Mouse (Mus musculus): ENCODE measurements around the gene Mob4. TPM values are rescaled to one million over a fixed set of nuclear protein-coding genes. Genes with fewer than 3 reads are reported as not detected.

Gene Mob4
- polyA plus RNA-seq, 1 experiment = 20.8 TPM

DNA sequence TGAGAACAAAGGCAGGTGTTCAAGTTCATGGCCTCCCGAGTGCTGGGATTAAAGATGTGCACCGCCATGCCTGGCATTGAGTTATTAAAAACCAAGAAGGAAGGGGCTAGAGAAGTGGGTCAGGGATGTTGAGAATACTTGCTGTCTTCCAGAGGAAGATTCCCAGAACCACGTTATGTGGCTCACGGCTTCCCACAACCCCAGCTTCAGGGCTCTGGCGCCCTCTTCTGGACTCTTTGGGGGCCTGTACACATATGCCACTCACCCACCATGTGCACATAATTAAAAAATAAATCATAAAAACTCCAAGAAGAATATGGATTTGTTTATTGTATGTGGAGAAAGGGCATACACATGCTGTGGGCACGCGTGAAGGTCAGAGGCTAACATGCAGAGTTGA, 30.9 kb downstream of the Mob4 start:
- 75% methylated on average over 7 of the region's 7 CpGs for WGBS
- peak; percentile 58 for TF ChIP-seq CTCF (IDR thresholded peaks at IDR 0.05; ENCODE audit: control insufficient read depth, insufficient read depth, low read length)
- TF ChIP-seq POLR2A (IDR thresholded peaks at IDR 0.05; ENCODE audit: borderline replicate concordance, control insufficient read depth, low read depth, low read length) = no peak

DNA sequence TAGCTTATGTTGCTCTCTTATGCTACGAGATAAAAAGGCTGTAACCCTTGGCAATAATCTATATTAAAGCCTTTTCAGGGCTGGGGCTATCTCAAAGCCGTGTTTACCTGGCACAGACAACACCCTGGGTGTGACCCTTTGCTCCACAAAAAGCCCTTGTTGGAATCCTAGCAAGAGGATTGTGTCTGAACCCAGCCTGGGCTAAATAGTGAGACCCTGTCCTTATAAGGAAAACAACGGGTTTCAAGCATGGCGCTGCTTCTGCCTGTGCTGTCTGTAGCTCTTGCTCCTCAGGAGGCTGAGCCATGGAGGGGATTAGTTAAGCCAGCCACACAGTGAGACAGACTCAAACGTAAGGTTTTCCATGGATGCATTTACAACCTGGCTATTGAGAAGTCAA, 31.8 kb downstream of the Mob4 start:
- Histone ChIP-seq H3K27ac (ENCODE audit: control insufficient read depth, insufficient read depth, low read depth, low read length, poor library complexity) (no peak overlapping the region), H3K4me1 (ENCODE audit: control insufficient read depth, insufficient read depth, low read length) (no peaks in the 10 kb centered on the region), H3K4me3 (replicated peaks; ENCODE audit: control insufficient read depth, low read depth, low read length) (no peak overlapping the region)
- 74% methylated on average over 5 of the region's 5 CpGs for WGBS
- no peak for TF ChIP-seq POLR2A (IDR thresholded peaks at IDR 0.05; ENCODE audit: borderline replicate concordance, control insufficient read depth, low read depth, low read length)
- no peak for TF ChIP-seq CTCF (IDR thresholded peaks at IDR 0.05; ENCODE audit: control insufficient read depth, insufficient read depth, low read length)

More for the DNA sequence above, 30.9 kb downstream of the Mob4 start:
- no peak overlapping the region for H3K4me3 ChIP-seq (replicated peaks; ENCODE audit: control insufficient read depth, low read depth, low read length)
- H3K4me1 ChIP-seq (ENCODE audit: control insufficient read depth, insufficient read depth, low read length) = no peaks in the 10 kb centered on the region
- H3K27ac ChIP-seq (ENCODE audit: control insufficient read depth, insufficient read depth, low read depth, low read length, poor library complexity) = no peak overlapping the region

DNA sequence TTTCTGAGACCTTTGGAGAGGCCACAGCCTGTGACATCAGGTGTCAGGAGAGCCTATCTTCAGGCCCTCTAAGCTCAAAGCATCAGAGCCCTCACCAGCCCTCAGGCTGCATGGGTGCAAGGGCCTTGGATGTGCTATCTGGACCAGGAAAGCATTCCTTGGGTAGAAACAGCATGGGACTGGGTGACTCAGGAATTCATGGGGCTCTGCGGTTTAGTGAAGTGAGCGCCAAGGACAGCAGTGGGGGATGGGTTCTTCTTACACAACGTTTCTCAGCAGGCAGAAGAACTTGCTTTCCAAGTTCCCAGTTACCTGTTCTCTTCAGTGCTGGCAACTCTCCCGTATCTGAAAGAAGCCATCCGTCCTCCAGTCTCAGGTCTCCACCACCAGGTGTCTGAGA, 33.0 kb downstream of the Mob4 start:
- no peak overlapping the region for H3K4me3 ChIP-seq (replicated peaks; ENCODE audit: control insufficient read depth, low read depth, low read length)
- no peaks in the 10 kb centered on the region for H3K4me1 ChIP-seq (ENCODE audit: control insufficient read depth, insufficient read depth, low read length)
- WGBS = 64% methylated on average over 5 of the region's 5 CpGs
- no peak for TF ChIP-seq POLR2A (IDR thresholded peaks at IDR 0.05; ENCODE audit: borderline replicate concordance, control insufficient read depth, low read depth, low read length)
- TF ChIP-seq CTCF (IDR thresholded peaks at IDR 0.05; ENCODE audit: control insufficient read depth, insufficient read depth, low read length) = no peak
- H3K27ac ChIP-seq (ENCODE audit: control insufficient read depth, insufficient read depth, low read depth, low read length, poor library complexity) = no peak overlapping the region

DNA sequence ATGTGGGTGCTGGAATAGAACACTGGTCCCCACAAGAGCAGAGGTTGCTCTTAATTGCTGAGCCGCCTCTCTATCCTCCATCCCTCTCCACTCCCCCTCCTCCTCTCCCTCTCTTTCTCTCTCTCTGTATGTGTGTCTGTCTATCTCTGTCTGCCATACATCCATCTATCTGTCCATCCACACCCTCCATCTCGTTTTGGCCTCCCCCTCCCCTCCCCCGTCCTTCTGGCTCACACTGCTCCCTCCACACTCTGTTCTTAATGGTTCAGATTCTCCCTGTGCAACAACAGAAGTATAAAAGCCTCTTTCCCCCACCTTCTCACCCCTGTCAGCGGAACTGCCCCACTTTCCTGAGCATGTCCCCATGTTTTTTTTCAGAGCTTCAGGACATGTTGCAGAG, 36.5 kb downstream of the Mob4 start:
- no peak overlapping the region for H3K4me3 ChIP-seq (replicated peaks; ENCODE audit: control insufficient read depth, low read depth, low read length)
- no peak overlapping the region for H3K27ac ChIP-seq (ENCODE audit: control insufficient read depth, insufficient read depth, low read depth, low read length, poor library complexity)
- no peak for TF ChIP-seq POLR2A (IDR thresholded peaks at IDR 0.05; ENCODE audit: borderline replicate concordance, control insufficient read depth, low read depth, low read length)
- no peak for TF ChIP-seq CTCF (IDR thresholded peaks at IDR 0.05; ENCODE audit: control insufficient read depth, insufficient read depth, low read length)
- no peaks in the 10 kb centered on the region for H3K4me1 ChIP-seq (ENCODE audit: control insufficient read depth, insufficient read depth, low read length)
- 70% methylated on average over 4 of the region's 4 CpGs for WGBS

DNA sequence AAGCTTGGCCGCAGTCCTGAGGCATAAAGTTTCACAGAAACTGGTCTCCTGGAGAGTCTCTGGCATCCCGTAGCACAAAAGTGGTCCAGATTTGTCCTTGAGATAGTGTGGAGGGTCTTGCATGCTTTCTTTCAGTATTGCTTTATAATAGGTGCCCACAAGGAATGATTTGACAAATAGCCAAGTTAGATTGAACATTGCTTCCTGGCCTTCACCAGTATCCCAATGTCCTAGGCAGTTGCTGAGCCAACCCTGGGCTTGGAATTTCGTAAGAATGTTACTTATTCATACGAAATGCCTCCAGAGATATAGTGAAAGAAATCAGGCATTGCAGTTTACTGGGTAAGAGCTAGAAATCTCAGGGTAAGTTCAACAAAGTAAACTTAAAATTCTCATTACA, 37.6 kb downstream of the Mob4 start:
- 88% methylated on average over 4 of the region's 4 CpGs for WGBS
- no peak for TF ChIP-seq POLR2A (IDR thresholded peaks at IDR 0.05; ENCODE audit: borderline replicate concordance, control insufficient read depth, low read depth, low read length)
- TF ChIP-seq CTCF (IDR thresholded peaks at IDR 0.05; ENCODE audit: control insufficient read depth, insufficient read depth, low read length) = no peak

DNA sequence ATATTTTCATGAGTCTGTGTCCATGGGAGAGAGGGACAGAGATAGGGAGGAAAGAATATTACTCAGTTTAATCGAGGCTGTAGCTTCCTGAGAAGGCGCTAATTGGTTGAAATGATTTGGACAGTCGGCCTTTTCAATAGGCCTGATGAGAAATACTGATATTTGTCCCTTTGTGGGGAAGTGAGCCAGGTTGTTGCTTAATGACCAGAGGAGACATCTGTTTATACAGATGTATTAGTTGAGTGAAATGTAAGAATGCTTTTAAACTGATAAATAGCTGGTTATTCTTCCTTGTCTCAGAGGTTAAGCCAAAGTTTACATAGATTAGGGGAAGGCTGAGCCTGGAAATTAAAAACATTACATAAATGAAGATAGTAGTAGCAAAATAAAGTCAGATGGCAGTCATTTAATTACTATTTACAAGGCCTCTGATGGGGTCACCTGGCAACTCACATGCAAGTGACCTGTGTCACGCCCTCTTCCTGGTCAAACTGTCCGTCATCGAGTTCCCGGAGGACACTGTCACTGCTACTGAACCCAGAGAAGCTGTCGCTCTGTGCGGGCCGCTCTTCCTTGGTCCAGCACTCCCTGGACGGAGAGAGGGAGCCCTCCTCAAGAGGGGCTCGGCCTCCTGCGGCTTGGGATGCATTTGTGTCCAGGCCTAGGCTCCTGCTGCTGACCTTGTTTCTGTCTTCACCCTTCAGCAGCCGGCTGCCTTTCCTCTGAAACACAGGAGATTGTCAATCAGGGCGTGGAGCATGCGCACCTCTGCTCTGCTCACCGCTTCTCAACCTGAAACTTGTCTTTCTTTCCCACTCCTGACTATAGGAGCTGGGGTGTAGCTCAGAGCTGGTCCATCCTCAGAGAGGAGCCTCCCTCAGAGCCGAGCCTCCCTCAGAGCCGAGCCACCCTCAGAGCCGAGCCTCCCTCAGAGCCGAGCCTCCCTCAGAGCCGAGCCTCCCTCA, 40.6 kb downstream of the Mob4 start:
- no peaks in the 10 kb centered on the region for H3K4me1 ChIP-seq (ENCODE audit: control insufficient read depth, insufficient read depth, low read length)
- WGBS = 79% methylated on average over 22 of the region's 22 CpGs
- TF ChIP-seq CTCF (IDR thresholded peaks at IDR 0.05; ENCODE audit: control insufficient read depth, insufficient read depth, low read length) (no peak), POLR2A (IDR thresholded peaks at IDR 0.05; ENCODE audit: borderline replicate concordance, control insufficient read depth, low read depth, low read length) (no peak)
- no peak overlapping the region for H3K27ac ChIP-seq (ENCODE audit: control insufficient read depth, insufficient read depth, low read depth, low read length, poor library complexity)
- H3K4me3 ChIP-seq (replicated peaks; ENCODE audit: control insufficient read depth, low read depth, low read length) = no peak overlapping the region

More for the DNA sequence above, 37.6 kb downstream of the Mob4 start:
- Histone ChIP-seq H3K4me3 (replicated peaks; ENCODE audit: control insufficient read depth, low read depth, low read length) (no peak overlapping the region), H3K4me1 (ENCODE audit: control insufficient read depth, insufficient read depth, low read length) (no peaks in the 10 kb centered on the region), H3K27ac (ENCODE audit: control insufficient read depth, insufficient read depth, low read depth, low read length, poor library complexity) (no peak overlapping the region)

DNA sequence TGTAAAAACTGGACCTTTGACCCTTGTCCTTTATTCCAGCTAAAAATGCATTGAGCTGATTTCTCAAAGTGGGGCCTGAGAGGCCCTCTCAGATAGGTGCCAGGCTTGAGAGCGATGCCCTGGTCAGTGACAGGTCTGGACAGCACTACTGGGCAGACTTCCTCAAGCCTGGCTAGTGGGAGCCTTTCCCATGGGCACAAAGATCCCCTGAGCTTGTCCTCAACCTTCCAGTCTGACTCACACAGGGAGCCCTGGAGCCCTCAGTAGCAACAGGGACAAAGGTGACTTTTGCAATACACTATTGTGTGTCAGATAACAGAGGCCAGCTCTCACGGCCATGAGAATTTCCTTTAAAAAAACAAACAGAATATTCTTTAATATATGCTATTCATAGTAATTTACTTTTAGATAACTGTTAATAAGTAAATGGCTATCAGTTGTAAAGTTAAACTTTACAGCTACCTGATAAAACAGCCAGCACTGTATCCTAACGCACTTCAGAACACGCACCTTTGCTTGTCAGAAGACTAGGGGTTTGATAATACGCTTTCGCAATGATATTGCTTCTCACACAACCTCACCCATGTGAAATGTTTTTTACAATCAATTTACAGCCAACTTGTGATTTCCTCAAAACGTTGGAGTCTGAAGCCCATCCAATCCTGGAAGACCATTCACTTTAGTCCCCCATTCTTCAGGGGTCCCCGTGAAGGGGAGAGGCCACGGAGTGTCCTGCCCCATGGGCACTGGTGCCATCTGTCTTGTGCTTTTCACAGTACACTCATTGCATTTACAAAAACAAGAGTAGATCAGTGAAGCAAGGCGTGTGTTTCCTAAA, 42.9 kb downstream of the Mob4 start:
- TF ChIP-seq CTCF (IDR thresholded peaks at IDR 0.05; ENCODE audit: control insufficient read depth, insufficient read depth, low read length) = no peak
- Histone ChIP-seq H3K4me1 (ENCODE audit: control insufficient read depth, insufficient read depth, low read length) (no peaks in the 10 kb centered on the region), H3K4me3 (replicated peaks; ENCODE audit: control insufficient read depth, low read depth, low read length) (no peak overlapping the region), H3K27ac (ENCODE audit: control insufficient read depth, insufficient read depth, low read depth, low read length, poor library complexity) (no peak overlapping the region)
- WGBS = 85% methylated on average over 10 of the region's 10 CpGs

DNA sequence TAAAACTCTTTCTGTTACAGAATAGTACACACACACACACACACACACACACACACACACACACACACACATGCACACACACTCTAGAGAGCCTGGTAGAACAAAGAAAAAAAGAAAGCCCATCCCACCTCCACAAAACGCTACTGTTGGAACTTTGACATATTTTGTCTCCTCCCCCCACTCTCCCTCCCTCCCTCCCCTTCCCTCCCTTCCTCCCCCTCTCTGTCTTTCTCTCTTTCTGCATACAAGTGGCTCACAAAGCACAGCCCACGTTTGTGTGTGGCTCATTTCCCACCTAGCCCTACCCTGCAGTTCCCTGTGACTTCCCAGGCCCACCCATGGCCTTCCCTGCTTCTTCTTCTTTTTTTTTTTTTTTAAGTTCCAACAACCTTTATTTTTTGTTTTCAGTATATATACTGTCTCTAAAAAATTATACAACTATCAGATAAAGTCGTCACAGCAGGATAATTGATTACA, 43.6 kb downstream of the Mob4 start:
- no peak for TF ChIP-seq CTCF (IDR thresholded peaks at IDR 0.05; ENCODE audit: control insufficient read depth, insufficient read depth, low read length)
- TF ChIP-seq POLR2A (IDR thresholded peaks at IDR 0.05; ENCODE audit: borderline replicate concordance, control insufficient read depth, low read depth, low read length) = no peak
- no peak overlapping the region for H3K4me3 ChIP-seq (replicated peaks; ENCODE audit: control insufficient read depth, low read depth, low read length)
- WGBS = 34% methylated on average over 3 of the region's 3 CpGs
- no peak overlapping the region for H3K27ac ChIP-seq (ENCODE audit: control insufficient read depth, insufficient read depth, low read depth, low read length, poor library complexity)
- no peaks in the 10 kb centered on the region for H3K4me1 ChIP-seq (ENCODE audit: control insufficient read depth, insufficient read depth, low read length)

All from bone marrow, adult 2 months (tissue).